Mouse (Mus musculus) heart, adult 9 months (tissue): ENCODE results near the gene Rgs6.

ENCODE experiments used
- DNase-seq, 2 experiments: peaks; one replicate each; pipeline ENCODE4 v3.0.0; 2022; ENCODE audit warnings: low spot score in 2 of 2

Gene Rgs6

GRCm38 (mm10) chr12:82854902-82855301 lies 266.8 kb downstream of the Rgs6 start:
- DNase-seq = no peak

- DNase-seq = no peak
Measured at GRCm38 (mm10) chr12:82855333-82856107, 267.4 kb downstream of the Rgs6 start.

DNA sequence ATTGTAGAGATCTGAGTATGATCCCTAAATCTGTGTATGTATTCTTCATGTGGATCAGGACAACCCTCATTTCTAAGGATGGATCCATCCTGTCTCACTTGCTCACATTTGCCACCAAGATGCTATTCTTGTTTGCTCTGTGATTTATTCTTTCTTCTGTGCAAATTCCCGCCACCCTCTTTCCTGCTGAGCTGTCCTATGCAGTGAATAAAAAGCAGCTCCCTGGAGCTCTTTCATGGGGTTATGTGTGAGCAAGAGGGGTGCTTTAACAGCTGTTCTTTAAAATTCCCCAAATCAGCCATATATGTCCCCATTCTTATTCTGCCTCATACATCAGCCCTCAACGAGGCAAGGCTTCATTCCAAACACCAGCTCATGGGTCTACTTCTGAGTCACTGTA lies 277.6 kb downstream of the Rgs6 start:
- no peak for DNase-seq

DNA sequence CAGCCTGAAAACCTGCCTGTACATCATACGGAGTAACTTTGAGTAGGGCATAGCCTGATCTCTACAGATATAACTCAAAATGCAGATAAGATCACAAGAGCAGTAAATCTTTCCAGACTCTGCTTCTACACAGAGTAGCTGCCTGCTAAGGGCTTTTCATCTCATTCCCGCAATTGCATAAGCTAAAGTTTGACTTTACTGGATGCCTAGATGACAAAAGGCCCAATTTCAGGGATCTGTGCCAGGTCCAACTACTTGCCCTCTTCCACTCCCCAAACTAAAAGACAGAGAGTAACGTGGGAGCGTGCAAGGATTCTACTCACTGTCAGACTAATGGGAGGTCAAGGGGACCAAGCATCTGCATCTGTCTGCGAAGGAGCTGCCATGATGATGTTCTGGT lies 292.6 kb downstream of the Rgs6 start:
- no peak for DNase-seq

DNA sequence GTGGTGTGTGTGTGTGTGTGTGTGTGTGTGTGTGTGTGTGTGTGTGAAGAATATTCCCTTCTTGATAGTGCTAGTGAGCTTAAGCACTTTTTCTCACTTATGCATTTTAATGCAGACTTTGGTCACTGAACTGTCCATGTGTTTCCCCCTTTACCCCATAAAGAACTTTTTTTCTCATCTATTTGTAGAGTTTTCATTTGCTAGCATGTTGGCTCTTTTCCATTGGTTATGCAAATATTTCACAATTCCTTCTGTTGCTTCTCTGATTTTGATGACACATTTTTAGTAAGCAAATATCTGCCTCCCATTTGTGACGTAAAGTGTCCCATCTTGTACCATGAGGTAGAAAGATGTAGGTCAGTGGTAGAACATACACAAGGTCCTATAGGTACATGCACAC lies 295.0 kb downstream of the Rgs6 start:
- DNase-seq = no peak

DNA sequence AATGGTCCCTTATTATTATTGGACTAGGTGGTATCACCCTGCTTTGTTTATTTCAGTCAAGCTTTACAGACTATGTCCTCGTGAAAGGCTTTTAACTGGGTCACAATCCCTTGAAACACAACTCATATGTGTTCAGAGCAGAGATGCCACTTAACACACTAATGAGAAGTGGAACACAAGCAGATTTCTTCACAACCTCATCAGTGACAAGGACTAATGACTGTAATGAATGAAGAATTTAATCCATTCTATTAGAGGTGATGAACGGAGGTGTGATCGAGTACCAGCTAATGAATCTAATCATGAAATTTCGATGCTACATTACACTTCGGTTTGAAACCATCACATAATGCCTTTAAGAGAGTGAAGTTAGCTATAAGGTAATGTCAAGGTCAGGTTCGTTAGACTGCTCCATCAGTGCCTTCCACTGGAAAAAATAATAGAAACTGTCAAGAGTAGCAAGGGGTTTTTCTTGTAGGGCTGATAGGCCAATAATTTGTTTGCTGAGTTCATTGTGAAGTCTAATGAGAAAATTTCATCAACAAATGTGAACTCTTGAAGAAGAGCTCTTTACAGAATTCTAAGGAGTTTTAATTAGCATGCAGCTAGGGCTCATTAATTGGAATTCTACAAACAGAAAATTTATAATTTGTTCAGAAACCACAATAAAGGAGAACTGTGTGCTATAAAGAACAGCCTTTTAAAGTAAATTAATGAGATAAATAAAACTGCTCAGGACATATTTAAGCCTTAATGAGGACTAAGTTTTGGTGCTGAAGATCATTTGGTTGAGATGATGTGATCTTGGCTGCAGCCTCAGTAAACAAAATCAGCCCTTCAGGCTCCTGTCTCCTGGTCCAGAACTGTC lies 307.1 kb downstream of the Rgs6 start:
- no peak for DNase-seq

DNA sequence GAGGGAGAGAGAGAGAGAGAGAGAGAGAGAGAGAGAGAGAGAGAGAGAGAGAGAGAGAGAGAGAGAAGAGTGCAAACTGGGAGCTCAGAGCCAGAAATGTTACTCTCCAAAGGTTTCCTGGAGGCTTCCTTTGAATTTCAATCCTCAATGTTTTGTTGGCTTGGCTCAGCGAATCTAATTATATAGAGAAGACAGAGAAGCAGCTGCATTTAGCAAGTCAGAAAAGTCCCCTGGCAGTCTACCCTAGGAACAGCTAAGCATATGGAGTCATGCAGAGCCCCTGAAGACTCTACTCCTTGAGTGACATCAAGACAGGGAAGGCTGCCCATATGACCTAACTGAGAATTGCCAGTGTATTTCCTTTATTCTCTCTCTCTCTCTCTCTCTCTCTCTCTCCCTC lies 317.7 kb downstream of the Rgs6 start:
- no peak for DNase-seq

GRCm38 (mm10) chr12:82910846-82911245 lies 322.8 kb downstream of the Rgs6 start:
- no peak for DNase-seq

DNA sequence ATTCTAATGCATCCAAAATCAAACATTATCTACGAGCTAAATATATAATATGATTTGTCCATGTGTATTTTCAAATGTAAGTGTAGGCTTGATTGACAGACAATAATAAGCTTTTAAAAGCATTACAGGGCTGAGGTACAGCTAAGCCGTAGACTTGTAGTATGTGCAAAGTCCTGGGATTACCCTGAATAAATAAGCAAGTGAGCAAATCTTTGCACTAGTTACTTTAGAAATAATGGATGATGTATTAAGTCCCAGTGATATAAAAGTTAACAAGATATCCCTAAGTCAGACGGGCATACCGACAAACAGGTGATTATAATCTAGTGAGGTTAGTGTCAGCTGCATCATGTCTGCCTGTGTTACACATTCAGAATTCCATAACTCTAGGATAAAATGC lies 326.0 kb downstream of the Rgs6 start:
- DNase-seq = no peak

GRCm38 (mm10) chr12:82920146-82920545 lies 332.1 kb downstream of the Rgs6 start:
- DNase-seq = no peak

- no peak for DNase-seq
Measured at GRCm38 (mm10) chr12:82921287-82922015, 333.4 kb downstream of the Rgs6 start.

- DNase-seq = no peak
Measured at GRCm38 (mm10) chr12:82922856-82923506, 334.9 kb downstream of the Rgs6 start.

DNA sequence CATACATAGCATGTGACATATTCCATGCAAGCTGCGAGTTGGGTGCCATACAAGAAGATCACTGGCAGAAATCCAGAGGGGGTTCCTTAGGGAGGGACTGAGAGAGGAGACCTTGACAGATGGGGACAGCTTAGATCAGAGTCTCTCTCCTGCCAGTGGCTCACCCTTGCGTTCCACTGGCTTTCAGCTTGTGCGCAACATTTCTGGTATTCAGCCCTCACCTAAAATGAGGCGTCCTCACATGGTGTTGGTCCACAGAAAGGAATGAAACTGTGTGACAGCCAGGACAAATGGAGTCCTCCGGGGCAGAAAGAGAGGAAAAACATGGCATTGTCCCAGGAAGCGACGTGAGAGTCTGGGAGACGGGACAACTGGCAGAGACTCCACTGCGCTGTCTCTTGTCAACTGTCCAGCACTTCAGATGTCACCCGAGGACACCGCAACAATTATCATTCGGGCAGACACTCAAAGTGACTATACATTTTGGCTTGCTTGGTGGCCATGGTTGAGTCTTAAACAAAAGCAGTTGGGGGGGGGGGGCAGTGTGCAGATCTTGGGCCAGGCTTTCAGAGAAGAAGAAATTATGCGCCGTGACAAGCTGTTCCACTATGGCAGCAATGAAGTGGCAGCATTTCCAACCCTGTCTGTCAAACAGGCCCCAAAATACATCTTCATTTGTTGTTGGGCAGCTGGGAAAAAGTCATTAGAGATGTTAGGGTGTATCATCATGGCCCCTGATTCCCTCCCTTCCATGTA lies 344.8 kb downstream of the Rgs6 start:
- DNase-seq = peak; percentile 70 to 84

DNA sequence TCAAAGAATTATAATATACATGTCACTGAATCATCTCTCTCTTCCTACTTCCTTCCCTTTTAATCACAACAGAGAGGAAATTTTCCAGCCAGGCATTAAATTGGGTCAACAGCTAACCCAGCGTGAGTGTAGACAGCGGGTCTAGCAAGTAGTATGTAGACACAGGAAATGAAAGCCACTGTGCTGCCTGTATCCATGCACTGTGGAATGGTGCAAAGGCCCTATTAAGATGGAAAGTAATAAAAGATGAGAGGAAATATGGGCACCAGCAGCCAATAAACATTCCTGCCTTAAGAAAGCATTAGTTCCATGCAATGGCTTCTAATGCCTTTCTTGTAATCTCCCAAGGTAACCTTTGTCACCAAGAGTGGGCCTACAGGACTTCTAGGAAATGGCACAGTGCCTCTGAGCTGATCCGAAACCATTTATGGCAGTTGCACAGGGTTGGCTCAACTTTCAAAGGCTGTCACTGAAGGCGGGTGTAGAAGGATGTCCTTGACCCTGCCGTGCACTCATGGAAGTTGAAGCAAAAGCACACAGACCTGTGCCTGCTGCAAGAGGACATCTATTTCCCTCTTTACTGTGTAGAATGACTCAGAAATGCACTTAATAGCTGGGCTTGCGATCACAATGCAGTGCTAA lies 347.1 kb downstream of the Rgs6 start:
- DNase-seq = peak; percentile 16 to 50

DNA sequence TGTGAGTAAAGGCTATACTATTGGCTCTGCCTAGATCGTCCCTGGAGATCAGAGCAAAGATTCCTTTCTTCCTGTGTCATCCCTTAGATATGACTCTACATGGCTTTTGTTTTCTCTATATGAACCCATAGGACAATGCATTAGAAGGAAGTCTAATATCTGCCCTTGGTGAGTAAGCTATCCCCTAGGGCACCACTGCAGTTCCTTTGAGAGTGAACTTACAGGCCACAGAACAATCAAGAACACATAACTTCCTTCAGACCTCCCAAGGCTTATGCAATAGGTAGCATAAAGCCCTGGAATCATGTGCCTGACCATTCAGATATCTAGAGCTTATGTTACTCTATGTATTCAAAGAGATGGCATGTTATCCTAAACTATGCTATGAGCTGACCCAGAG lies 347.7 kb downstream of the Rgs6 start:
- DNase-seq = no peak

DNA sequence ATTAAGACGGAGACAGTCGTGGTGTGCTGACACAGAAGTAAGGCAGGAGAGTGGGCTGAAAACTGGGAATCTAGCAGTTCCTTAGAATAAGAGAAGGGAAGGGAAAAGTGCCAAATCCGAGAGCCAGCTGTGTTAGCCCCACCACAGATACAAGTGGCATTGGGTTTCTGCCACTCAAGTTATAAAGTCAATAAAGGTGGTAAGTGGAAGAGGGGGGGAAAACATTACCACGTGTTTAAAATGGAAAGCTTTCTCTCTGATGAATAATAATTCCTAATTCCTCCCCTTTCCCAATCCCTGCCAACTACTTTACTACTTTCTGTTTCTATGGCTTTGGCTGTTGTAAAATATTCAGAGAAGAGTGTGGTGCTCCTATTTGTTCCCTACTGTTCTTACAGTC lies 352.4 kb downstream of the Rgs6 start:
- DNase-seq = no peak

DNA sequence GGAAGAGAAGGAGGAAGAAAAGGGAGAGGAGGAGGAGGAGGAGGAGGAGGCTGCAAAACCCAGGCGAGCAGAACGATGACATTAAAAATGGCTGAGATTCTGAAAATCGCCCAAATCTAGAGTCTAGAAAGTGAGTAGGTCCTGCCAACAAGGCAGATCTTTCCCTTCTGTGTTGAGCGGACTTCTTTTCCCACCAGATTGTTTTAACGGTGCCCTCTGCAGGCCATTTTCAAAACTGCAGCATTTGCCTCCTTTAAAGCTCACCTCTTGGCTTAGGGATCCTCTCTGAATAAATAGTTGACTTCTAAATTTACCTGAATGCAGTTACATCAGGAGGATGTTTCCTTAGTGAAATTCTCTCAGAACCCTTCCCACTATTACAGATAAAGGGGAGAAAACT lies 358.4 kb downstream of the Rgs6 start:
- peak; percentile 26 to 82 for DNase-seq

DNA sequence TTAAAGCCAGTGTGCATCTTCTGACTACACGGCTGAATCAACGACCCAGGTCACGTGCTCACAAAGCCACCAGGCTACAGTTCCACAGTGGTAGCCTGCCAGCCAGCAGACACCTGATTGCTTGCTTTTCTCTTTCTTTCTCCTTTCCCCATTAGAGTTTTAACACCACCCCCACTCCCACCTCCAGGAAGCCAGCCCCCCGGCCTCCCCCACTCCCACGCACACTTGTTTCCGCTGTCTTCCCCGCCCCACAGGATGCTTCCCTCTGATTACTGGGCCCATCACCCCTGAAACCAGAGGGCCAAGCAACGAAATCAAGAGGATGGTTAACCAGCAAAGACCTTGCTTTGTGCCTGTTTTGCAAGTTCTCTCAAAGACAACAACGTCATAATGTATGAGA lies 373.0 kb downstream of the Rgs6 start:
- no peak for DNase-seq

DNA sequence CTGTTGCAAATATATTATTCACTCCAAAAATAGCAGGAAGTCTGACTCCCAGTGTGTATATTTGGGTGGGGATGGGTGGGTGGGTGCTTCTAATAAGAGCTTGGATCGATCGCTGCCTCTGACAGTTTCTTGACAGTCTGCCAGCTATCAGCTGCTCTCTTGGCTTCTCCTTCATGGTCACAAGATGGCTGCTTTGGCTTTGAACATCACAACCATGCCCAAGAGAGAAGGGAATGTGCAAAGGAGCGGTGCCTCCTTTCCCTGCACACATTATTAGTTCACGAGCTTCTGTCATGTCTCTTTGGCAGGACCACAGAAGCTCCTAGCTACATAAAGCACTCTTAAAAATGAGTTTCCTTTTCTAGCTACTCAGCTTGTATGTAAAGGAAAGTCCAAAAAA lies 373.8 kb downstream of the Rgs6 start:
- peak in 1 of 2 experiments; percentile 19 for DNase-seq

DNA sequence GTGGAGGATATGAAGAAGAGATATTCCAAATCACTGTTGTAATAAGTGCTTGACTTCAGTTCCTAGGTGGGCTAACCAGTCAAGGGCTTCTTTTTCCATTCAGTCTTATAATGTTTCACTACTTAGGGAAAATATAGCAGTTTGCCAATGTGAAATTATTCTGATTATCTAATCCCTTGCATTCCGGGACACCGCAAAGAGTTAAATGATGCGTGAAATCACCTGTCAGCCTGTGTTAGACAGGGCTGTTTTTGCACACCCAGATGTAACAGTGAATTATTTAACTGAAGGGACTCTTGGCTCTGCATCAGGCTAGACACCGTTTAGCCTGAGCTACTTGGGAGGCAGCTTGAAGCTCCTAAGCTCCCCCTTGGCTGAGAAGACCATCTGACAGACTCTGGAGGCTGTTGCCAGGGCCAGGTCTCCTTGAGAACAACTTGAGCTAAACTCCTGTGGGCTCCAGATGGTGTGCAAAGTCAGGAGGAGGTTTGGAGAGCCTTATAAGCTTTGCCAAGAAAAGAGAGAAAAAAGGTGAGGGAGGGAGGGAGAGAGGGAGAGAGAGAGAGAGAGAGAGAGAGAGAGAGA lies 382.5 kb downstream of the Rgs6 start:
- DNase-seq = no peak
